Comparison of ENCODE assay signal across 13 mouse cellular contexts in the genomic region with DNA sequence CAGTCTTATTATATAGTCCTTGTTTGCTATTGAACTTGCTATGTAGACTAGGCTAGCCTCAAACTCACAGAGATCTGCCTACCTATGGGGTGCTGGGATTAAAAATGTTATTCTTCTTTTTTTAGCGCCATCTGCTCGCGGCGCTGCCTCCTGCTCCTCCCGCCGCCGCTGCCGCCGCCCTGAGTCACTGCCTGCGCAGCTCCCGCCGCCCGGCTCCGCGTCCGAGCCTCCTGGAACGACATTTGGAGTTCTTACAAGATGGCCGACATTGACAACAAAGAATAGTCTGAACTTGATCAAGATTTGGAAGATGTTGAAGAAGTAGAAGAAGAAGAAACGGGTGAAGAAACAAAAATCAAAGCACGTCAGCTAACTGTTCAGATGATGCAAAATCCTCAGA. TPM values are rescaled to one million over a fixed set of nuclear protein-coding genes. Genes with fewer than 3 reads are reported as not detected.
"Had no signal": no experiment of that assay in that cellular context is flagged by ENCODE, and none has a peak within 500 bp of the region (broad histone marks: within the 10 kb centered on the region; RNA-seq: fewer than 3 reads in every experiment).

No protein-coding gene starts in this region.

RNA-seq across cellular contexts. Expression of a gene that starts 26.5 kb away (rescaled TPM):
- total RNA-seq: heart, postnatal 25 days; heart, postnatal 36 days; hematopoietic stem cell, adult 5-6 weeks; layer of hippocampus, adult 18-20 months; layer of hippocampus, adult 2 months; layer of hippocampus, adult 8-10 months; layer of hippocampus, postnatal 10 days; layer of hippocampus, postnatal 14 days; layer of hippocampus, postnatal 25 days; layer of hippocampus, postnatal 36 days; left cerebral cortex, adult 18-20 months; left cerebral cortex, adult 2 months had no signal
- polyA plus RNA-seq: inflammation-experienced regulatory T-cells, adult 6 months had no signal
